Mouse (Mus musculus) myocyte (in vitro differentiated cells): ENCODE data around the gene Susd3. TPM values are rescaled to one million over a fixed set of nuclear protein-coding genes. Genes with fewer than 3 reads are reported as not detected.

ENCODE experiments used
- H3K27me3 ChIP-seq: one replicate; pipeline ENCODE4 v1.6.1; 2011; ENCODE audit not compliant: control insufficient read depth, insufficient read depth, insufficient read length
- H3K36me3 ChIP-seq: one replicate; pipeline ENCODE4 v1.6.1; 2011; ENCODE audit not compliant: control insufficient read depth, insufficient read depth
- H3K4me2 ChIP-seq: one replicate; pipeline ENCODE4 v1.6.1; 2011; ENCODE audit warnings: low read depth, control low read depth
- H3K4me3 ChIP-seq: one replicate; pipeline ENCODE4 v1.5.1; 2011; ENCODE audit warnings: mild to moderate bottlenecking, control low read depth, moderate library complexity
- H3K79me2 ChIP-seq: one replicate; pipeline ENCODE4 v1.6.1; 2011; ENCODE audit not compliant: control insufficient read depth, insufficient read depth
- H3ac ChIP-seq: one replicate; pipeline ENCODE4 v1.6.1; 2011; ENCODE audit not compliant: control insufficient read depth, insufficient read length
- CEBPB ChIP-seq: IDR thresholded peaks from 2 replicates; pipeline ENCODE4 v1.6.1; 2011; ENCODE audit warnings: mild to moderate bottlenecking, moderate library complexity; ENCODE audit not compliant: poor library complexity, insufficient read depth, severe bottlenecking
- E2F4 ChIP-seq: IDR thresholded peaks from one replicate; pipeline ENCODE4 v1.6.1; 2011; ENCODE audit warnings: mild to moderate bottlenecking, control low read depth, moderate library complexity; ENCODE audit not compliant: insufficient read depth
- MAX ChIP-seq: IDR thresholded peaks from one replicate; pipeline ENCODE4 v1.6.1; 2011; ENCODE audit warnings: low read depth, mild to moderate bottlenecking, control low read depth
- MYOD1 ChIP-seq, 3 experiments: IDR thresholded peaks; one replicate each; pipeline ENCODE4 v1.6.1; 2011; ENCODE audit warnings: control low read depth in 2 of 3, low read depth in 2 of 3, mild to moderate bottlenecking in 2 of 3, moderate library complexity in 1 of 3; ENCODE audit not compliant: insufficient read length in 2 of 3, control insufficient read depth in 1 of 3
- MYOG ChIP-seq, 3 experiments: IDR thresholded peaks; one replicate each; pipeline ENCODE4 v1.6.1; 2011; ENCODE audit warnings: control low read depth in 2 of 3, low read depth in 2 of 3, mild to moderate bottlenecking in 2 of 3; ENCODE audit not compliant: insufficient read length in 2 of 3, control insufficient read depth in 1 of 3, insufficient read depth in 1 of 3
- POLR2A ChIP-seq: IDR thresholded peaks from one replicate; pipeline ENCODE4 v1.6.1; 2011; ENCODE audit warnings: low read depth, mild to moderate bottlenecking, control low read depth, moderate library complexity; ENCODE audit not compliant: insufficient read length
- POLR2AphosphoS2 ChIP-seq: IDR thresholded peaks from one replicate; pipeline ENCODE4 v1.6.1; 2011; ENCODE audit warnings: low read depth, control low read depth; ENCODE audit not compliant: insufficient read length
- REST ChIP-seq: IDR thresholded peaks from one replicate; pipeline ENCODE4 v1.6.1; 2011; ENCODE audit warnings: mild to moderate bottlenecking, control low read depth, moderate library complexity; ENCODE audit not compliant: insufficient read depth, insufficient read length
- SRF ChIP-seq: IDR thresholded peaks from one replicate; pipeline ENCODE4 v1.6.1; 2011; ENCODE audit warnings: low read depth; ENCODE audit not compliant: control insufficient read depth, insufficient read length
- TCF12 ChIP-seq: IDR thresholded peaks from one replicate; pipeline ENCODE4 v1.6.1; 2011; ENCODE audit warnings: mild to moderate bottlenecking, control low read depth; ENCODE audit not compliant: poor library complexity, insufficient read depth, severe bottlenecking
- TCF3 ChIP-seq: IDR thresholded peaks from one replicate; pipeline ENCODE4 v1.6.1; 2011; ENCODE audit warnings: low read depth, control low read depth; ENCODE audit not compliant: insufficient read length
- USF1 ChIP-seq: IDR thresholded peaks from one replicate; pipeline ENCODE4 v1.6.1; 2011; ENCODE audit warnings: low read depth, mild to moderate bottlenecking, control low read depth, moderate library complexity
- polyA plus RNA-seq: library from polyadenylated mRNA; unstranded; fragments of >200 nt; fragmentation: generic; extraction: Trizol; gene quantifications from one replicate; pipeline ENCODE4 v1.2.1, GENCODE M21; 2012; ENCODE audit warnings: missing spikeins

Susd3 gene
- polyA plus RNA-seq, 1 experiment: 2.2 TPM

- TF ChIP-seq CEBPB (no peak), MYOD1 (IDR thresholded peaks at IDR 0.05; ENCODE audit: control insufficient read depth in 1 of 3, insufficient read length in 2 of 3, low read depth in 2 of 3) (peak in 1 of 3 experiments; percentile 57), TCF3 (no peak), POLR2AphosphoS2 (no peak), SRF (no peak), E2F4 (no peak), MAX (peak; percentile 76), USF1 (peak; percentile 85), MYOG (IDR thresholded peaks at IDR 0.05; ENCODE audit: control insufficient read depth in 1 of 3, insufficient read depth in 1 of 3, insufficient read length in 2 of 3, low read depth in 2 of 3) (peak in 1 of 3 experiments; percentile 68)
- Histone ChIP-seq H3ac (no peak overlapping the region), H3K36me3 (peaks cover 9% of the 10 kb centered on the region), H3K4me3 (no peak overlapping the region), H3K4me2 (peak overlapping the region; percentile 18), H3K79me2 (peaks cover 6% of the 10 kb centered on the region), H3K27me3 (no peaks in the 10 kb centered on the region)
These were observed 43.0 kb downstream of the Susd3 start for GRCm38 (mm10) chr13:49205381-49205998.

DNA sequence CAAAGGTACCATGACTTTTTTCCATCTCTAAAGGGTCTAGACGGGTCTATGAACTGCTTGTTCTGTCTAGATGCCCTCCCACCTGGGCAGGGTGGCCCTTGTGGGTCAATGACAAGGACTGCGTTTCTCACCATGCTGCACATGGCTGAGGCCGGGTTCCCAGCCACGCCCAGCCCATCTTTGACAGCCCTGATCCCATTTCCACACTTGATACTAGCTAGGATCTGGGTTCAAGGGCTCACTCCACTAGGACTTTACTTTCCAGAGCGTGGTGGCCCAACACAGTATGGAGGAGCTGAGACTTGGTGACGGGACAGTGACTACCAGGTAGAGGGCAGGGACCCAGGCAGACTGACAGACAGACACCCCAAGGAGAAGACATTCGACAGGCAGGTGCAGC, 46.0 kb downstream of the Susd3 start:
- Histone ChIP-seq H3K79me2 (no peaks in the 10 kb centered on the region), H3K4me3 (no peak overlapping the region), H3K27me3 (no peaks in the 10 kb centered on the region), H3ac (no peak overlapping the region), H3K36me3 (peaks cover 7% of the 10 kb centered on the region), H3K4me2 (no peak overlapping the region)
- TF ChIP-seq REST (no peak), TCF3 (no peak), MAX (no peak), MYOG (IDR thresholded peaks at IDR 0.05; ENCODE audit: control insufficient read depth in 1 of 3, insufficient read depth in 1 of 3, insufficient read length in 2 of 3, low read depth in 2 of 3) (no peak), TCF12 (no peak), SRF (no peak), E2F4 (no peak), CEBPB (no peak)

DNA sequence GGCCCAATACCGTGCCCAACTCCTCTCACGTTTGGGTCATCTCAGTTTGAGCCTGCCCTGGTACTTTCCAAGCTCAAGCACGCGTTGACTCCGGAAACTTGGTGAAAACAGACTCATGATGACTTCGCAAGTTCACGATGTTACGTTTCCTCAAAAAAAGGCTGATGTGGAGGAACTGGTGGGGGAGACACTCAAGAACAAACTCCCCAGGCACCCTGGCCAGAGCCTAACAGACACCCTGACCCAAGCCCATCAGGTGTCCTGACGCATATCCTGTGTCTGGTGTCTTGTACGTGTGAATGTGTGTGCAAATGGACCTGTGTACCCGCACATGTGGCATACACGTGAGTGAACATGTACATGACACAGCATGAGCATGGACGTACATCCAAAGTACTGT, 47.8 kb downstream of the Susd3 start:
- Histone ChIP-seq H3K36me3 (peaks cover 10% of the 10 kb centered on the region), H3K27me3 (no peaks in the 10 kb centered on the region), H3K4me2 (no peak overlapping the region), H3K4me3 (no peak overlapping the region), H3K79me2 (no peaks in the 10 kb centered on the region), H3ac (no peak overlapping the region)
- TF ChIP-seq CEBPB: no peak
- peak; percentile 59 for TF ChIP-seq POLR2AphosphoS2

GRCm38 (mm10) chr13:49199891-49200290, 48.6 kb downstream of the Susd3 start:
- H3K4me3 ChIP-seq: no peak overlapping the region
- TF ChIP-seq SRF (no peak), MAX (no peak), CEBPB (no peak), TCF3 (no peak), E2F4 (no peak)
- no peaks in the 10 kb centered on the region for H3K27me3 ChIP-seq
- no peak overlapping the region for H3K4me2 ChIP-seq
- H3ac ChIP-seq: no peak overlapping the region
- peaks cover 10% of the 10 kb centered on the region for H3K36me3 ChIP-seq
- H3K79me2 ChIP-seq: no peaks in the 10 kb centered on the region

GRCm38 (mm10) chr13:49198734-49199133, 49.8 kb downstream of the Susd3 start:
- Histone ChIP-seq H3K79me2 (no peaks in the 10 kb centered on the region), H3K36me3 (peaks cover 10% of the 10 kb centered on the region), H3ac (no peak overlapping the region), H3K4me3 (no peak overlapping the region), H3K4me2 (no peak overlapping the region), H3K27me3 (no peaks in the 10 kb centered on the region)
- peak; percentile 33 for TF ChIP-seq POLR2AphosphoS2
- no peak for TF ChIP-seq REST

- Histone ChIP-seq H3K36me3 (peaks cover 6% of the 10 kb centered on the region), H3K4me2 (no peak overlapping the region), H3ac (no peak overlapping the region), H3K27me3 (no peaks in the 10 kb centered on the region), H3K79me2 (no peaks in the 10 kb centered on the region), H3K4me3 (no peak overlapping the region)
- TF ChIP-seq TCF12 (no peak), USF1 (no peak), CEBPB (no peak), MYOD1 (IDR thresholded peaks at IDR 0.05; ENCODE audit: control insufficient read depth in 1 of 3, insufficient read length in 2 of 3, low read depth in 2 of 3) (no peak), REST (no peak), POLR2A (no peak)
These were observed 51.7 kb downstream of the Susd3 start for GRCm38 (mm10) chr13:49196766-49197165.
